Mouse (Mus musculus) heart, adult 2 months (tissue): ENCODE results near the gene Gramd1b.
A peak's percentile ranks its signal among the peaks of the same experiment; 100 is the strongest.

ENCODE experiments used
- CTCF ChIP-seq: fragments of 200-600 bp; IDR thresholded peaks from 2 replicates; pipeline ENCODE4 v1.8.1; 2022; ENCODE audit warnings: antibody characterized with exemption, mild to moderate bottlenecking, moderate library complexity
- EP300 ChIP-seq: fragments of 200-500 bp; IDR thresholded peaks from 2 replicates; pipeline ENCODE4 v1.6.1; 2011; ENCODE audit warnings: low read depth, low read length, control low read depth; ENCODE audit not compliant: insufficient read depth

GRCm38 (mm10) chr9:40537708-40538105 lies 6.5 kb upstream of the Gramd1b start:
- TF ChIP-seq EP300 (peak; percentile 81), CTCF (no peak)
